Mouse (Mus musculus) olfactory bulb, adult 2 months (tissue): ENCODE results near the gene Nat8f6.
"Not testable (repeated sequence)": the region's sequence is repeated elsewhere in the genome, so short reads cannot be mapped to it uniquely, and the experiment has no call there.

Source experiments
- CTCF ChIP-seq: fragments of 200-500 bp; IDR thresholded peaks from 2 replicates; pipeline ENCODE4 v1.5.1; 2012; ENCODE audit warnings: low read depth, mild to moderate bottlenecking, low read length, moderate library complexity; ENCODE audit not compliant: insufficient read depth
- POLR2A ChIP-seq: fragments of 200-500 bp; IDR thresholded peaks from 2 replicates; pipeline ENCODE4 v1.6.1; 2012; ENCODE audit warnings: mild to moderate bottlenecking, low read depth, low read length, moderate library complexity; ENCODE audit not compliant: insufficient read depth

DNA sequence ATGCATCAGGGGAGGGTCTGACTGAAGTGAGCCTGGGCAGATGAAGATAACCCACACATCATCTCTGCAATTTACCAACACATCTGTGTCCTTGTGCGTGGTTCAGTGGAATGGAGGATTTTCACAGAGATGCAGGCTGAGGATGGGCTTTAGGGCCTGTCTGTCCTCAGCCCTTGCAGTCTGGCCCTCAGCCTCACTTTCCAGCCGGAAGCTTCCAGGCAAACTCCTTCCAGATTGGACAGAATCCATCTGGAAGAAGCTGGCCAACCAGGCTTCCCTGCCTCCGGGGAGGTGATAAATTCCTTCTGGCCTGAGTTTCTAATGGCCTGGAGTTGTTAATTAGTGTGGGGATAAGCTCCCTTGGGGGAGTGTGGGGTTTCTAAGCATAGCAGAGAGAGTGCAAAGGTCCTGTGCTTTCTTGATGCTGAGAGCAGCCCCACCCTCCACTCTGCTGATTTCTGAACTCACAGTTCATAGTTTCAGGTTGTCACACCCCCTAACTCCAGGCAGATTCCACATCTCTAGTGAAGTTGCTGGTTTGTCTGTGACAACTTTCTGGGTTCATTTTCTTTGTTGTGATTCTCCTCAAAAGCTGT is 9.7 kb downstream of the Nat8f6 start:
- TF ChIP-seq CTCF, POLR2A: not testable (repeated sequence)
